Mouse (Mus musculus): ENCODE measurements around the gene Gnaq. TPM values are rescaled to one million over a fixed set of nuclear protein-coding genes. Genes with fewer than 3 reads are reported as not detected.

The Gnaq gene
- polyA plus RNA-seq, 1 experiment from 2014 or later = 5.3 TPM

- H3K9me3 ChIP-seq (ENCODE audit: low read length) = no peaks in the 10 kb centered on the region
- no peaks in the 10 kb centered on the region for H3K27me3 ChIP-seq (ENCODE audit: insufficient read depth, low read length)
- TF ChIP-seq CTCF (IDR thresholded peaks at IDR 0.05; ENCODE audit: low read depth) (peak; percentile 62), EP300 (IDR thresholded peaks at IDR 0.05; ENCODE audit: low read depth) (no peak)
- no peak overlapping the region for H3K27ac ChIP-seq (ENCODE audit: low read depth)
- H3K4me3 ChIP-seq (ENCODE audit: low read depth, low read length) = no peak overlapping the region
- ATAC-seq (no peak), DNase-seq (peak; percentile 23)
- H3K4me2 ChIP-seq (ENCODE audit: low read depth, low read length) = no peak overlapping the region
- peaks cover 5% of the 10 kb centered on the region; the same call in 1 of the 2 replicates for H3K4me1 ChIP-seq (ENCODE audit: insufficient read depth)
- 0 out of 2 replicates have a peak, but pooled peaks cover 8% of the 10 kb centered on the region for H3K36me3 ChIP-seq (replicated peaks; ENCODE audit: insufficient read depth, low read length)
- H3K9ac ChIP-seq (replicated peaks) = no peak overlapping the region
- WGBS (ENCODE audit: insufficient replicate concordance) = 57% methylated on average over 5 of the region's 5 CpGs
Measured at GRCm38 (mm10) chr19:16358905-16359304, 226.3 kb downstream of the Gnaq start.

GRCm38 (mm10) chr19:16366465-16367063 is 233.9 kb downstream of the Gnaq start:
- 70% methylated on average over 7 of the region's 7 CpGs for WGBS (ENCODE audit: insufficient replicate concordance)
- Histone ChIP-seq H3K4me1 (ENCODE audit: insufficient read depth) (peaks cover 7% of the 10 kb centered on the region; the same call in 1 of the 2 replicates), H3K27me3 (ENCODE audit: insufficient read depth, low read length) (no peaks in the 10 kb centered on the region), H3K27ac (ENCODE audit: low read depth) (0 out of 2 replicates have a peak overlapping the region, but pooled peaks have one; percentile 2), H3K36me3 (replicated peaks; ENCODE audit: insufficient read depth, low read length) (0 out of 2 replicates have a peak, but pooled peaks cover 8% of the 10 kb centered on the region), H3K4me2 (ENCODE audit: low read depth, low read length) (no peak overlapping the region), H3K9me3 (ENCODE audit: low read length) (no peaks in the 10 kb centered on the region), H3K9ac (replicated peaks) (no peak overlapping the region), H3K4me3 (ENCODE audit: low read depth, low read length) (no peak overlapping the region)
- TF ChIP-seq EP300 (IDR thresholded peaks at IDR 0.05; ENCODE audit: low read depth) = no peak
- no peak for TF ChIP-seq CTCF (IDR thresholded peaks at IDR 0.05; ENCODE audit: low read depth)
- 0 out of 2 replicates have a peak, but pooled peaks have one; percentile 31 for ATAC-seq
- DNase-seq = no peak

GRCm38 (mm10) chr19:16367218-16367617 is 234.6 kb downstream of the Gnaq start:
- H3K4me3 ChIP-seq (ENCODE audit: low read depth, low read length) = no peak overlapping the region
- 65% methylated on average over 10 of the region's 10 CpGs for WGBS (ENCODE audit: insufficient replicate concordance)
- no peak overlapping the region for H3K9ac ChIP-seq (replicated peaks)
- ATAC-seq = peak; percentile 69
- peaks cover 7% of the 10 kb centered on the region; the same call in 1 of the 2 replicates for H3K4me1 ChIP-seq (ENCODE audit: insufficient read depth)
- H3K9me3 ChIP-seq (ENCODE audit: low read length) = no peaks in the 10 kb centered on the region
- H3K27me3 ChIP-seq (ENCODE audit: insufficient read depth, low read length) = no peaks in the 10 kb centered on the region
- H3K36me3 ChIP-seq (replicated peaks; ENCODE audit: insufficient read depth, low read length) = peaks cover 7% of the 10 kb centered on the region; the same call in 1 of the 2 replicates
- no peak for TF ChIP-seq CTCF (IDR thresholded peaks at IDR 0.05; ENCODE audit: low read depth)
- TF ChIP-seq EP300 (IDR thresholded peaks at IDR 0.05; ENCODE audit: low read depth) = no peak
- H3K4me2 ChIP-seq (ENCODE audit: low read depth, low read length) = no peak overlapping the region
- H3K27ac ChIP-seq (ENCODE audit: low read depth) = 0 out of 2 replicates have a peak overlapping the region, but pooled peaks have one; percentile 2
- DNase-seq = no peak

GRCm38 (mm10) chr19:16371680-16372079 is 239.0 kb downstream of the Gnaq start:
- DNase-seq (no peak), ATAC-seq (no peak)
- H3K4me2 ChIP-seq (ENCODE audit: low read depth, low read length) = no peak overlapping the region
- no peak for TF ChIP-seq CTCF (IDR thresholded peaks at IDR 0.05; ENCODE audit: low read depth)
- TF ChIP-seq EP300 (IDR thresholded peaks at IDR 0.05; ENCODE audit: low read depth) = no peak
- 66% methylated on average over 2 of the region's 2 CpGs for WGBS (ENCODE audit: insufficient replicate concordance)
- no peaks in the 10 kb centered on the region for H3K27me3 ChIP-seq (ENCODE audit: insufficient read depth, low read length)
- H3K4me1 ChIP-seq (ENCODE audit: insufficient read depth) = peaks cover 7% of the 10 kb centered on the region; the same call in 1 of the 2 replicates
- no peaks in the 10 kb centered on the region for H3K9me3 ChIP-seq (ENCODE audit: low read length)
- H3K4me3 ChIP-seq (ENCODE audit: low read depth, low read length) = no peak overlapping the region
- H3K27ac ChIP-seq (ENCODE audit: low read depth) = no peak overlapping the region
- peaks cover 6% of the 10 kb centered on the region; the same call in 1 of the 2 replicates for H3K36me3 ChIP-seq (replicated peaks; ENCODE audit: insufficient read depth, low read length)
- no peak overlapping the region for H3K9ac ChIP-seq (replicated peaks)

- H3K9me3 ChIP-seq (ENCODE audit: low read length) = no peaks in the 10 kb centered on the region
- TF ChIP-seq CTCF (IDR thresholded peaks at IDR 0.05; ENCODE audit: low read depth) (no peak), EP300 (IDR thresholded peaks at IDR 0.05; ENCODE audit: low read depth) (no peak)
- no peak overlapping the region for H3K27ac ChIP-seq (ENCODE audit: low read depth)
- H3K36me3 ChIP-seq (replicated peaks; ENCODE audit: insufficient read depth, low read length) = peaks cover 6% of the 10 kb centered on the region
- no peaks in the 10 kb centered on the region for H3K4me1 ChIP-seq (ENCODE audit: insufficient read depth)
- no peak overlapping the region for H3K4me3 ChIP-seq (ENCODE audit: low read depth, low read length)
- no peak overlapping the region for H3K4me2 ChIP-seq (ENCODE audit: low read depth, low read length)
- H3K27me3 ChIP-seq (ENCODE audit: insufficient read depth, low read length) = no peaks in the 10 kb centered on the region
- H3K9ac ChIP-seq (replicated peaks) = no peak overlapping the region; the same call in 1 of the 2 replicates
- ATAC-seq (peak; percentile 36; the same call in 1 of the 2 replicates), DNase-seq (peak; percentile 39)
- 67% methylated on average over 9 of the region's 9 CpGs for WGBS (ENCODE audit: insufficient replicate concordance)
Measured at GRCm38 (mm10) chr19:16372752-16373486, 240.3 kb downstream of the Gnaq start.

- Histone ChIP-seq H3K4me3 (ENCODE audit: low read depth, low read length) (no peak overlapping the region), H3K27me3 (ENCODE audit: insufficient read depth, low read length) (no peaks in the 10 kb centered on the region), H3K9ac (replicated peaks) (no peak overlapping the region), H3K27ac (ENCODE audit: low read depth) (no peak overlapping the region), H3K36me3 (replicated peaks; ENCODE audit: insufficient read depth, low read length) (peaks cover 9% of the 10 kb centered on the region), H3K9me3 (ENCODE audit: low read length) (no peaks in the 10 kb centered on the region), H3K4me1 (ENCODE audit: insufficient read depth) (no peaks in the 10 kb centered on the region), H3K4me2 (ENCODE audit: low read depth, low read length) (no peak overlapping the region)
- DNase-seq (no peak), ATAC-seq (no peak)
- WGBS (ENCODE audit: insufficient replicate concordance) = 68% methylated on average over 4 of the region's 4 CpGs
- no peak for TF ChIP-seq CTCF (IDR thresholded peaks at IDR 0.05; ENCODE audit: low read depth)
- TF ChIP-seq EP300 (IDR thresholded peaks at IDR 0.05; ENCODE audit: low read depth) = no peak
Measured at GRCm38 (mm10) chr19:16375881-16376280, 243.2 kb downstream of the Gnaq start.
